Mouse (Mus musculus) embryo, embryonic 11.5 days (tissue): ENCODE measurements around the gene Trim61.
A peak's percentile ranks its signal among the peaks of the same experiment; 100 is the strongest.
"Not testable (repeated sequence)": the region's sequence is repeated elsewhere in the genome, so short reads cannot be mapped to it uniquely, and the experiment has no call there.

Experiments
- DNase-seq: peaks from one replicate; pipeline ENCODE4 v3.0.0-alpha.2; 2012; ENCODE audit warnings: low read depth, low spot score

The Trim61 gene

DNA sequence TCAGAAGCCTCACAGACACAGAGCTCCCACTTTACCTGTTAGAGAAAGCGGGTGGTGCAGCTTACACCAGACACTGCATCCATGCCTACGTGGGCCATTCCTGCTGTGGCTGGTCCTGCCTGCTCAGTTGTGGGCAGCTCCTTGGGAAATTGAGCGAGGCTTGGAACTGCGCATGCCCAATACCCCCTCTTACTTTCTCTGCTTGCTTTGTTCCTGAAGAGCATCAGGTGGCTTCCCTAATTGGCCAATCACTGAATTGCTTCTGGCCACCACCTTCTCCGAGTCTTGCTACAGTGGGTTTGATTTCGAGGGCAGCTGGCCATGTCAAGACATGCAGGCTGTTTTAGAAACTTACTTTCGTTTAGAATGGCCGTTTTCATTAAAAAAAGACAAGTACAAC is at the start of gene Trim61, which contains the start of gene Trim60:
Gene Trim61, minus strand, starts transcription at position 101 of the 400 bp plus-strand sequence.
Gene Trim60, minus strand, starts transcription at position 162 of the 400 bp plus-strand sequence.
- no peak for DNase-seq

DNA sequence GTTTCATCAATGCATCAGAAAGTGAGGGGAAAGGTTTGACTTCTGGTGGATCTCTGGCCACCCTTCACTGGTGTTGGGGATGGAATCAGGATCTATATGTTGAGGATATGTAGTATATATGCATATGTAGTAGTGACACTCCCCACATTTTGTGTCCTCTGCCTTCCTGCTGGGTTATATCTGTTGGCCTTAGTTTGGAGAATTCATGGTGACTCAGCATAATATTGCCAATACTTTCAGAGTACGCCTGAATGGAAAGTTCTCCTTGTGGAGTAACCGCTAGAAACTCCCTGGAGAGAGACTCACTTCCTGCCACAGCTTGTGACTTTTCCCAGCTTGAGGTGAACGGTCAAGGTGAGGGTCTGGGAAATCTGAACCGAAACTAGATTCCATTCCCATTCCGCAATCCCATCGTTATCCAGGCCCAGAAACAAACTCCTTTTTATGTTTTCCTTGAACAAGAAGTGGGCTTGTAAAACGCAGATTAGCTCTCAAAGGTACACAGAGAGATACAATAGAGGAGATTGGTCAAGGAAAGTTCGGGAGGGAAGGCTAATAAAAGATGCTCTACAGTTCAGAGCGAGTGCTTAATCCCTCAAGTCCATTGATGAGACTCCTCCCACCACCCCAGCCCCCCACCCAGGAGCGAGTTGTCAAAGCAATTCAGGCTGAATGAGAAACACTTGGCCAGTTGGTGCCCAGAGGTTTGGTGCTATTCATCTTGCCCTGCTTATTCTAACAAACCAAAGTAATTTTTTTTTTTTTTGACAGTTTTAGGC is 49.6 kb upstream of the Trim61 start:
- DNase-seq, result no peak

DNA sequence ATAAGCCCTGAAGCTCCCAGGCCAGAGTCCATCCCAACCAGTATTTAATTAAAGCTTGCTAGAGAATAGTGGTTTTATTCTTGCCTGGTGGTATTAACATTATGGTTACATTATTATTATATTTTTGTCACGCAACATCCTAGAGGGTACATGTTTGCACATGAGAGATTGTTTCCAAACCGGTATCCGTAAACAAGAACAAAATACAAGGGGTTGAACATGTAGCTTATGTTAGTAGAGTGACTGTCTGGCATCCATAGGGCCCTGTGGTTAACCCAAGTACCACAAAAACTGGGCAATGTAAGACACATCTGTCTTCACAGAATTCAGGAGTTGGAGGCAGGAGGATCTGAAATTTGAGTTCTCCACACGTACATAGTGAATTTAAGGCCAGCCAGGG is 48.7 kb upstream of the Trim61 start:
- no peak for DNase-seq

DNA sequence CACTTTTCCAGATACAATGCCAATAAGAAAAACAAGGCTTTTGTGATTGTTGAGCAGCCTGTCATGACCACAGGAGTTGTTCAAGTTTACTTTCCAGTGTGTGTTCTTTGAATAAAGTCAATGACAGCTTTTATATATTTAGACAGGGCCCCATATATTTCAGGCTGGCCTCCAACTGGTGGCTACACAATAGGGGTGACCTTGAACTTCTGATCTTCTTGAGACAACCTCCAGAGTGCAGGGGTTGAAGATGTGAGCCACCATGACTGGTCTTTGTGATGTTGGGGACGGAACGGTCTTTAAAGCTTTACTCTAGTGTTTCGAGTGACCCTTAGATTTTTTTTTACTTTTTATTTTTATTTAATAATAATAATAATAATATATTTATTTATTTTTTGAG is 47.3 kb upstream of the Trim61 start:
- no peak for DNase-seq

DNA sequence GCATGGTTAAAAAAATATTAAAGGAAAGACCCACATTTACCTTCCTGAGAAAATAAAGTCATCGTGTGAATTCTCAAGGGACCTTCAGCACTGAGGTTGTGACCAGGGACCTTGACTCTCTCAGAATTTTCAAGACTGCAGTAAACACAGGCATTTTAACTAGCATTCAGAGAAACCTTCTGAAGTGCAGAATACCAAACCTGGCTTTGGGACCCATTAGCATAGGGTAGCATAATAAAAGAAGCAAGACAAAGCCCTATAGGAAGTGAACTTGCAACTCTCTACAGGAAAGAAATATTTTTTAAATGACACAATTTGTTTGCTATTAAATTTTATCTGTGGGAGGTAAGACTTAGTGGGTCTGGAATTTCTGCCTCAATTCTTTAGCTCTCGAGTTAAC is 45.7 kb upstream of the Trim61 start:
- DNase-seq, result no peak

DNA sequence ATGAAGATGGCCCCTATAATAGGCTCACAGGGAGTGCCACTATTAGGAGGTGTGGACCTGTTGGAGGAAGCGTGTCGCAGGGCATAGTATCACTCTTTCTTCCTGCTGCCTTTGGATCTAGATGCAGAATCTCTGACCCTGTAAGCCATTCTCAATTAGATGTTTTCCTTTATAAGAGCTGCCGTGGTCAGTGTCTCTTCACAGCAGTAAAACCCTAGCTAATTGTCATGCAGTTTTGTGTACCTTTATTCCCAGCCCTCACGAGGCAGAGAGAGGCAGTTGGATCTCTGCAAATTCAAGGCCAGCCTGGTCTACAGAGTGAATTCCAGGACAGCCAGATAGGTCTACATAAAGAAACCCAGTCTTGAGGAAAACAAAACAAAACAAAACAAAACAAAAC is 43.9 kb upstream of the Trim61 start:
- DNase-seq, result no peak

DNA sequence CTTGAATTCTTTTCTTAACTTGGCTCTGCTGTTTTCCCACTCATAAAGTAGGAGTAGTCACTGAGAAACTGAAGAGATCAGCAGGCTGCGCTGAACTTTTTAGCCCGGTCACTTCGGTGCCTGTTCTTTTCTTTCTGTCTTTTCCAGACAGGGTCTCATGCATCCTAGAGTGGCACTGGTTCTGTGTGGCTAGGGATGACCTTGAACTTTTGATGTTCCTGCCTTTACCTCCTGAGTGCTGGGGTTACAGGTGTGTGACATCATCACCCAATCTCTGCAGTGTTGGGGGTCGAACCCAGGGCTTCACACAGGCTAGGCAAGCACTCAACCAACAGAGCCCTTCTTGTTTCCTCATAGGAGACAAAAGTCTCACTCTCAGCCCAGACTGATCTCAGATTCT is 38.4 kb upstream of the Trim61 start:
- DNase-seq, result no peak

DNA sequence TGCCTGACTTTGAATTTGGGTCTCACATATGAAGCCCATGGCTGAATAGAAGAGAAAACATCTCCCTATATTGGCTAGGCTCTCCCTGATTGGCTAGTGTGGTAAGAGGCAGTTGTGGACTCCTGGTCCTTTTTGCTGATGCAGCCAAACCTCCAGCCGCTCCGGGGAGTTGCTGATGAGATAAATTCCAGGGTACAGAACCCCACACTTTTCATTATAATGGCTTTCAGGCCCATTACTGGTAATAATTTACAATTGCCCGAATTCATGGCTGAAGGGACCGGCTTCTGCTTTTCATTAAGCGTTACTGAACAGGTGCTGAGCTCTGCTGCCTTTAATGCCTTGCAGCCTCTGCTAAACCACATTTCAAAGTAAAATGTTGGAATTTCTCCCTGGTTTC is 35.6 kb upstream of the Trim61 start:
- peak; percentile 29 for DNase-seq

DNA sequence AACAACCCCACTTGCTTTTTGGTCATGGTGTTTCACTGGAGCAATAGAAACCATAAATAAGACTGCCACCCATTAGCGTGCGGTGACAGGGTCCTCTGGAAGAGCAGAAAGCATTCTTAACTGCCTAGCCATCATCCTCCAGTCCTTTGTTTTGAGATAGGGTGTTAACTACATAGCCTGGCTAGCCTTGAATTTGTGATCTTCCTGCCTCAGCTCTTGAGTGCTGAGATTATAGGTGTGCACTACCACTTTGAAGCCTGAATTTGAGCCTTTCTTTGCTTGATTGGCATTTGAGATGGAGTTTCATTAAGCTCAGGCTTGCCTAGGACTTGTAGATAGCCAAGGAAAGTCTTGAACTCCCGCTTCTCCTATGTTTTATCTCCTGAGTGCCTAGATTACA is 35.2 kb upstream of the Trim61 start:
- no peak for DNase-seq

DNA sequence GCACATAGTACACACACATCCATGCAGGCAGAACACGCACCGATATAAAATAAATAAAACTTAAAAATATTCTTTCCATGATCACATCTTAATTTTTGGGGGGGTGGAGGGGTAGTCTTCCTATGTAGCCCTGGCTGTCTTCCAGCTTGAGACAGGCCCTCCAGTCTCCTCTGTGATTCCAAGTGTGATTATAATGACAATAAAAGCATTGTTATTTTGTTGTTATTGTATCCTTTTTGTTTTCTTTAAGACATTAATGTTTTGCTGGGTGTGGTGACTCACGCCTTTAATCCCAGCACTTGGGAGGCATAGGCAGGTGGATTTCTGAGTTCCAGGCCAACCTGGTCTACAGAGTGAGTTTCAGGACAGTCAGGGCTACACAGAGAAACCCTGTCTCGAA is 29.5 kb upstream of the Trim61 start:
- no peak for DNase-seq

DNA sequence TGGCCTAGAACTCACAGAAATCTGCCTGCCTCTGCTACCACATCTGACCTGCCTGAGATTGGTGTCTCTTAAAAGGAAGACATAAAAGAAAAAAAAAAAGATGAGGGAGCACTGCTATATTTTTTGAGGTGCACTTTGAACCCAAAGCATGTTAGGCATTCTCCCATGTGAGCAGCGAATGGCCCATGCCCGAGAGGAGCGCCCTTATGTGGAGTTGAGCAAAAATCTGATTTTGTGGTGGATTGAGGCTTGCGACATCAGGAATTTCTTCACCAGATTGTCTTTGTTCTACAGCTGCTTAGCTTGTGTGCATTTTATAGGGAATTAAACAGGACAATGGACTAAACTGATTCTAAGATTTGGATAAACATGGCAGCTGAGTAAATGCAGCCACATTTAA is 28.9 kb upstream of the Trim61 start:
- no peak for DNase-seq

DNA sequence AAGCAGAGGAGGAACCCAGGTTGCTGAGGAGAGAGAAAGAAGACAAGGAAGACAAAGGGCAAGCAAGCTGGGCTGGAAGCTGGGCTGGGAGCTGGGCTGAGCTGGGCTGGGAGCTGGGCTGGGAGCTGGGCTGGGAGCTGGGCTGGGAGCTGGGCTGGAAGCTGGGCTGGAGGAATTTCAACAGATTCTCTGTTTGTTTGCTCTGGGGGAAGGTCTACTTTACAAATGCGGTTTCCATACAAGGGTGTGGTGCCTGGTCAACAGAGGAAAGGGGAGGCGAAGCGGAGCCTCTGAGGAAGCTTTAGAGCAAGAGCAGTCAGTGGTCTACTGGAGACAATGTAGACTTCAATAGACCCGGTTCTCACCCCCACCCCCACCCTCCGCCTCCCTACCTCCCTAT is 28.2 kb upstream of the Trim61 start:
- DNase-seq, result no peak

DNA sequence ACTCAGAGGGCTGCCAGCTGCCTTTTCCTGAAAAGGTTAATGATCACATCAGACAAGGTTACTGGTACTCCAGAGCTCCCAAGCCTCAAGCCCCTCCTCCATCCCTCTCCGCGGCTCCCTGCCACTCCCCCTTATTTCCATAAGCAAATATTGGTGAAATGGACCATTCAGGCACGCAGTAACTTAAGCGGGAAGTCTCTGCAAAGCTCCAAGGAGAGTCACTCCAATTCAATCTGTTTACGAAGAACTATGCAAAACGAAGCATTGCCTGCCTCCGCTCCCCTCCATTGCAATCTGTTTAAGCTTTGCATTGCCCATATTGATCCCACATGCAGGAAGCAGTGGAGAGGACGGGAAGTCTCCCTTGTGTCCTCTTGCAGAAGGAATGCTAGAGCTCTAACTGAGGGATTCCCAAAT is 18.8 kb upstream of the Trim61 start, which contains the start of gene Apela:
Gene Apela, minus strand, starts transcription at position 220 of the 417 bp plus-strand sequence.
- peak; percentile 44 for DNase-seq

DNA sequence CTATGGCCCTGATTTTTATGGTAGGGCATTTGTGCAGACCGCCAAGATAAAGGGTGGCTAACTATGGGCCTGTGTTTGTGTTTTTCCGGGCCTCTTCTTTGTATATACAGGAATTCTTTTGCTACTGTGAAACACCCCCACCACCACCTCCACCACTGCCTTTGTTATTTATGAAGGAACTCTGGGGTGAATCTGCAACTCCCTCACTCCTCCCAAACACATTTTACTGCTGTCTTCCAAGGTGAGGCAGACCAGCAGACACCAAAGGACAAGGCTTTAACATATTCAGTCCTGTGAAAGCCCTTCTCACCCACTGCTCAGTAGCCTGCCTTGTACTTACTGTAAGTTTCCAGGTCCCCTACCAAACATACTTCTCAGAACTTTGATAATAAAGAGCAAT is 15.8 kb upstream of the Trim61 start:
- no peak for DNase-seq

DNA sequence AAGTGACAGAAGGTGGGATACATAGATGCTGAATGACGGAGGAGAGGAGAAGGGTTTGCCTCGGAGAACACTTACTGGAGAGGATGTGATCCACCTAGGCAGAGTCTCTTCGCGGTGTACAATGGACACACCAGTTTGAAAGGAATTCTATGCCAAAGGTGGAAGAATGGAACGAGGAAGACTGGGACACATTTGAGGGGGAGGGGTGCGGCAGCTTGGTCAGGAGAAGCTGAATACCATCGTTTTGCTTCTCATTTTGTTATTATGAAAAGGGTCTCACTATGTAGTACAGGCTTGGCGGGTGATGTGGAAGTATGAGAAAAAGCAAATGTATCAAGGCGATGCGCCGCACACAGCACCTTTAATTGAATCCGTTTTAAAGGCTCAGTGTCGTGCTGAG is 14.7 kb upstream of the Trim61 start:
- DNase-seq, result no peak

DNA sequence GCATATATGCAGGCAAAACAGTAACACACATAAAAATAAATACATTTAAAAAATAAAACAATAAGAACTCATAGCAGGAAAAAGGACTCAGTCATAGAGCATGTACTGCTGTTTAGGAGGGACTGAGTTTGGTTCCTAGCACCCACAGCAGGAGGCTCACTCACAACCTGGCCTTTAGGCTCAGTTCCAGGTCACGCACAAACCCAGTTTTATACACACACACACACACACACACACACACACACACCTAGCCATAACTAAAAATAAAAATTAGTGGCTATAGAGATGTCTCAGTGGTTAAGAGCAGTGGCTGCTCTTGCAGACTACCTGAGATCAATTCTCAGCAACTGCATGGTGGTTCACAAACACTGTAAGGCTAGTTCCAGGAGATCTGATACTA is 13.8 kb upstream of the Trim61 start:
- DNase-seq, result no peak

DNA sequence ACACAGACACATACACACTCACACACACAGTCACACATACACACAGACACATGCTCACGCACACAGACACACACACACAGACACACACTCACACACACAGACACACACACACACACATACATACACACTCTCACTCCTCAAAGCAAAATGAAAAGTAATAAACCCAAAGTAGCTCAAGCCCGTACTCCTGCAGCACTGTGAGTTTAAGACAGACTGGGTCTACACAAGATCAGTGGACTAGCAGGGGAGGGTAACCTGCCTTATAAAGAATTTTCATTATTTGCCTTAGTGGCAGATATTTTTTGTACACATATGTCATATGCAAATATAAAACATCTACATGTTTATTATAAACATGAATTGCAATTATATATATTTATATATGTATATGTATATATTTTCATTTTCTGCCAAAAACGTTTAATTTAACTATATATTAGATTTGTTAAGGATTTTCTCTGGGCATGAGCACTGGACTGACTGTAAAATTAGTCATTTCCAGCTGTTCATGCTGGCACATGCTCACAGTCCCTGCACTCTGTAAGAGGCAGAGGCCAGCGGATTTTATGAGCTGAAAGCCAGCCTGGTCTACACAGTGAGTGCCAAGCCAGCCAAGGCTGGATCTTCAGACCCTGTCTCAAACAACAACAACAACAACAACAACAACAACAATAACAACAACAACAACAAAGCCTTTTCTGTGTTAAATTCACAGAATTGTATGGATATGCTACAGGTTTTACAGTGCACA is 12.6 kb upstream of the Trim61 start:
- no peak for DNase-seq

DNA sequence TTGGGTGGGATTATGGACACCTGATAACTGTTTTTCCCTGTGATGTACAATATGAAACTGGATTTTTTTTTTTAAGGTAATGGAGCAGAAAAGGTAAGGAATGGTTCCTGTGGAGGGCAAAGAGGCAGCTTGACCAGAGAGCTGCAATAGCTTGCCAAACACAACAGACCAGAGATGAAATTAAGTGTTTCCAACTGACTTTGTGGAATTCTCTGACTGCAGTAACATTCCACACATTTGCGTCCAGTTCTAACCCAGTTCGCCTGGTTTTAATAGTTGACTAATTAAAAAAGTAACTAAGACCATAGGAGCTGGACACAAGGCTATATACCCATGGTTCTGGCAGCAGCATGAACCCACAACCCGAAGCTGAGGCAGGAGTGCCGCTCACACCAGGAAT is 11.5 kb upstream of the Trim61 start:
- no peak for DNase-seq

DNA sequence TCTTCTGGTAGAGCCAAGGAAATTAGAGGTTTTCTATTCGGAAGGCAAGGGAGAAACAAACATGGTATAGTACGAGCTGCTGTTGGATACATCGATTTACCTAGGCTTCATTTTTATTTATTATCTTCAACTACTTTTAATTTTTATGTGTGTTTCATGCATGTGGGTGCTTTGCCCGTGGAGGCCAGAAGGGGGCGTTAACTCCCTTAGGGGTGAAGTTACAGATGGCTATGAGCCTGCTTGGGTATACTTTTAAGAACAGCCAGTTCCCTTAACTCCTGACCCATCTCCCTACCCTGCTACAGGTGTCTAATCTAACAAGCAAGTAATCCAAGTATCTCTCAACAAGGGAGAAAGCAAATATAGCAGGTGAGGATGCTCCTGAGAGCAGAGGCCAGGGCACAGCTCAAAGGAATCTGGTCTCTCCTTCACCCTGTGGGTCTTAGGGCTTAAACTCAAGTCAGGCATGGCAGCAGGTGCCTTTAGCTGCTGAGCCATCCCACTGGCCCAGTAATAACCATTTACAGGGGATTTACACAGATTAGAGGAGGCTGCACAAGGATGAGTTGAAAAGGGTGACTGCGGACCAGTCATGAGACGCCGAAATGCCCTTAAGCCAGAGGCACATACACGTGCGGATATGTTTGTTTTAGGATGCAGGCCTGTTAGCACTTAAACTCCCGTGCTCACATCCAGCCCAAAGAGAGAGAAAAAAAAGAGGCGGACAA is 10.8 kb upstream of the Trim61 start:
- DNase-seq, result no peak

DNA sequence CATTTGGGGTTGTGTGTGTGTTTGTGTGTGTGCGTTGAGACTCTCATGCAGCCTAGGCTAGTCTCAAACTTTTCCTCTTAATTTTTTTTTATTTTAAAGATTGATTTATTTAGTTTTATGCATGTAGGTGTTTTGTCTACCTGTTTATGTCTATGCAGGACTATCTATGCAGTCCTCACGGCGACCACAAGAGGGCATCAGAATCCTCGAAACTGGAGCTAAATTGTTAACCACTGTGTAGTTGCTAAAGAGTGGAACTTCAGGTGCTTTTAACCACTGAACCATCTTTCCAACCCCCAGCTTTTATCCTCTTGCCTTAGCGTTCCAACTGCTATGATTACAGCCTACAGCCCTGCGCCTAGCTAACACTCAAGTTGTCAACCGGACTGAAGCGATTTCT is 4.2 kb upstream of the Trim61 start:
- peak; percentile 36 for DNase-seq

DNA sequence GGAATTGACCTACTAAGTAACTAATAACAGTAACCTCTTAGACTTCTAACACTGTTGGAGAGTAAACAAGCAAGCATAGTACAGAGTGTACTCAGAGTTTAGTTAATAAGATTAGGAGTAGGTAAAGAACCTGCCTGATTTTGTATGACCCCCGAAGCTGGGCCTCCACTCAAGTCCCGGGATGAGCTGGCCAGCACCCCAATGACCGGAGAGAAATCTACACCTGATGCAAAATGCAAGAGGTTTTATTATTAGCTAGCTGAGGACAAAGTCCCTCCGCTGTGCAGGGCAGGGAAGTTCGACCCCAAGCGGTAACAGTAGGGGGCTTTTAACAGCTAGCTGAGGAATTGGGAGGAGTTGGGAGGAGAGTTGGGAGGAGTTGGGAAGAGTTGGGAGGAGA is 10.7 kb downstream of the Trim61 start:
- not testable (repeated sequence) for DNase-seq

DNA sequence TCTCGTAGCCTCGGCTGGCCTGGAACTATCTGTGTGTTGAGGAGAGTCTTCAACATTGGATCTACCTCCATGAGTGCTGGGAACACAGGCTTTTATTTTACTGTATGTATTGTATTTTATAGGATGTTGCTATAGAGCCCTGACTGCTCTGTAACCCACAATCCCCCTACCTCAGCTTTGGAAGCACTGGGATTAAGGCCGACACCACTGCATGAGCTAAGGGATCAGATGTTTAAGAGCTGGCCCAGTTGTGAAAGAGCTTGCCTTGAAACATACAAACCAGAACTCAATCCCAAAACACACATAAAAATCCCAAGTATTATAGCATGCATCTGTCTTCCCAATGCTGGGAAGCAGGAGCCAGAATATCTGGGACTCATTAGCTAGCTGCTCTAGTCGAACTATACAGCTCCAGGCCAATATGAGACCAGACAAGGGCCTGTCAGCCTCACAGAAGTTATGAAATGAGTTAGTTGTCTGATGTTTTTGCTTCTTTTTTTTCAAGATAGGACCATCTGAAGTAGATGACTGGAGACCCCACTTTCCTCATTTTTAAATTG is 19.4 kb downstream of the Trim61 start:
- no peak for DNase-seq
